Mouse (Mus musculus) bone marrow, adult 2 months (tissue): ENCODE results near the gene Klk1b8.

Experiments
- CTCF ChIP-seq: fragments of 200-500 bp; IDR thresholded peaks from 2 replicates; pipeline ENCODE4 v1.5.1; 2011; ENCODE audit warnings: low read length, control low read depth; ENCODE audit not compliant: control insufficient read depth, insufficient read depth
- POLR2A ChIP-seq: fragments of 200-500 bp; IDR thresholded peaks from 2 replicates; pipeline ENCODE4 v1.6.1; 2011; ENCODE audit warnings: low read depth, mild to moderate bottlenecking, control low read depth, low read length, borderline replicate concordance; ENCODE audit not compliant: control insufficient read depth

DNA sequence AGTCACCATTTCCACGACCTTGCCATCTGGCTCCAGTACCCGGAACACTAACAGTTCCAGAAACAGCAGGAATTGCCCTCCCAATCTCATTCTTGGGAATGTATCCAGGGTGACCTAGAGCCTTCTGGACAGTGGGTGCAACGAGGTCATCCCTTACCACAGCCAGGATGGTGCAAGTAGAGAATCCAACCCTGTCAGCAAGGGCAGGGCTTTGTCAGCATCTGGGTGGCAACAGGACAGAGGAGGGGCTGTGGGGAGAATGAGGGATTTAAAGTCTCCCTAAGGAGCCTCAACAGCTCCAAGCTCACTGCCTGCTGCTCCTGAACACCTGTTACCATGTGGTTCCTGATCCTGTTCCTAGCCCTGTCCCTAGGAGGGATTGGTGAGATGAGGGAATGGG is 16.0 kb downstream of the Klk1b8 start, which contains the start of gene Klk1b1:
- TF ChIP-seq CTCF (no peak), POLR2A (no peak)
